Mouse (Mus musculus) gastrocnemius, postnatal 10 days (tissue): ENCODE measurements around the gene Sardh. TPM values are rescaled to one million over a fixed set of nuclear protein-coding genes. Genes with fewer than 3 reads are reported as not detected.

Experiments used
- DNase-seq: peaks from one replicate; pipeline ENCODE4 v3.0.0; 2021; ENCODE audit warnings: mixed read lengths
- long read RNA-seq, 2 experiments: library from polyadenylated mRNA; stranded (forward); transcript quantifications; one replicate each; pipeline ENCODE4 v2.0.0; 2021
- total RNA-seq, 2 experiments: library from RNA; stranded (reverse); gene quantifications; 2 replicates each; pipeline ENCODE4 v1.2.3; 2021

Sardh gene
- total RNA-seq = 1 to 10 TPM; 5.2 to 7.8 TPM
- long read RNA-seq, experiment 1, full-length matches to known transcripts = 2 of 6 reads
- long read RNA-seq, experiment 1, partial matches to known transcripts = 1 of 6 reads
- long read RNA-seq, experiment 1, other reads (novel, unspliced or antisense) = 3 of 6 reads
- long read RNA-seq, experiment 2, full-length matches to known transcripts = 6 of 9 reads
- long read RNA-seq, experiment 2, partial matches to known transcripts = 1 of 9 reads
- long read RNA-seq, experiment 2, other reads (novel, unspliced or antisense) = 2 of 9 reads

GRCm38 (mm10) chr2:27248211-27248610, at the start of gene Sardh:
Gene Sardh, minus strand, starts transcription at chr2:27248337.
- no peak for DNase-seq

- DNase-seq = no peak
Measured at GRCm38 (mm10) chr2:27296656-27297406, 48.7 kb upstream of the Sardh start.

DNA sequence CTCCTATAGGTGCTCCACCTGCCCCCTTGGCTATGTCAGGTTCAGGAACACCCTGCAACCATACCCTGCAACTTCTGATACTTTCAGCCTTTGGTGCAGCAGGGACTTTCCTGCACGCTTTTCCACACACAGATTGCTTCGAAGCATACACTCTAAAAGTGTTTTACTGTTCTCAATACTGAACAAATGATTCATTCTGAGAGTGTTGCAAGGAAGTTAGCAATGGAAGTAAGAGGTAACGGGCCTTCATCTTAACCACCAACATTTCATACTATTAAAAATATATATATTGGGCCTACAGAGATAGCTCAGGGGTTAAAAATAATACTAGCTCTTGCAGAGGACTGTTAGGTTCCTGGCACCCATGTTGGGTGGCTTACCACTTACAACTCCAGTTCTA, 46.6 kb upstream of the Sardh start:
- DNase-seq = no peak

DNA sequence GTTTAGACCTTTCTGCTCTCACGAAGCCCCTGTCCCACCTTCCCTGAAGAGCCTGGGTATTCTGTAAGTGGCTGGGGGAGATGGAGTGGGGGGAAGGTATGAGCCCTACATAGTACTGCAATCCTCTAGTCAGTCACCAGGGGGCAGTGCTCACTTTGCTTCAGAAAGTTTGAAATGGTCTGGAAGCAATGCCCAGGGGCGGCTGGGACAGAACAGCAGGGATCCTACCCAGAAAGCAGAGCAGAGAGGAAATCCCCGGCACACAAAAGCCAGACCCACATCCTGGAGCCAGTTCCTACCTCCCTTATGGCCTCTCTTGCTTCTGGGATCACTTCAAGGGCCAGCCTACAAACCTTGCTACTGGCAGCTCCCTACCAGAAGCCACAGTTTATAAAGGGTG, 40.9 kb upstream of the Sardh start:
- peak; percentile 87 for DNase-seq

- DNase-seq = no peak
Measured at GRCm38 (mm10) chr2:27286971-27287710, 39.0 kb upstream of the Sardh start.

DNA sequence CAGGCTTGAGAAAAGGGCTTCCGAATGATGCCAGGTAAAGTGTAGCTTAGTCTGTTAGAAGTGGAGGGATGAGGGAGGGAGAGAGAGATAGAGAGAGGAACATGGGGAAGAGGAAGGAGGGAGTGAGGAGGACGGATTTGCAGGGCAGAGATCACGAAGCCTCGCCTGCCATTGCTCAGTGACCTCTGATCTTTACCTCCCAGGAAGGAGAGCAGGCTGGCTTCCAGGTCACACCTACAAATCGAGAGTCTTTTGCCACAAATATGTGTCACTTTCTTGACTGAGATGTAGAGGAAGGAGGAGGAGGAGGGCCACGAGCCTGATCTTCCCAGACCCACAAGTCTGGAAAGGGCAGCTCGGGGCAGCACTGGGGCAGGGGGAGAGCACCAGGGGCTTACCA, 36.3 kb upstream of the Sardh start:
- no peak for DNase-seq

GRCm38 (mm10) chr2:27281771-27282170, 33.6 kb upstream of the Sardh start:
- DNase-seq = no peak

- peak; percentile 78 for DNase-seq
Measured at GRCm38 (mm10) chr2:27280920-27281611, 32.9 kb upstream of the Sardh start.

- DNase-seq = no peak
Measured at GRCm38 (mm10) chr2:27278859-27279258, 30.7 kb upstream of the Sardh start.

DNA sequence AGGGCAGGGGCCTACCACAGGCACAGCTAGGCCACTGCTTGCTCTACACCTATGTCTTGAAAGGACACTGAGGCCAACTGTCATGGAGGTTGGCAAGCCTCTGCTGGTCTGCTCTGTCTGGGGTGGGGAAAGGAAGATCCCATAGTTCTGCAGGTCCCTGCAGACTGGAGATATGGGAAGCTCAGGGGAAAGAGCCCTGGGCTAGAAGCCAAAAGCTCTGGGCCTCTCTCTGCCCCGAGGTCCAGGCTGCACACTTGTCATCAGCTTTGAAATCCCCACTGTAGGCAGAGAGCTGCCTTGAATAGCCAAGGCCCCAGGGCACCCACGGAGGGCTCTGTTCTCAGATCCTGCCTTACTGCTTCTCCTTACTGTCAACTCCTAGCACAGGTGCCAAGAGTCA, 20.2 kb upstream of the Sardh start:
- DNase-seq = no peak

DNA sequence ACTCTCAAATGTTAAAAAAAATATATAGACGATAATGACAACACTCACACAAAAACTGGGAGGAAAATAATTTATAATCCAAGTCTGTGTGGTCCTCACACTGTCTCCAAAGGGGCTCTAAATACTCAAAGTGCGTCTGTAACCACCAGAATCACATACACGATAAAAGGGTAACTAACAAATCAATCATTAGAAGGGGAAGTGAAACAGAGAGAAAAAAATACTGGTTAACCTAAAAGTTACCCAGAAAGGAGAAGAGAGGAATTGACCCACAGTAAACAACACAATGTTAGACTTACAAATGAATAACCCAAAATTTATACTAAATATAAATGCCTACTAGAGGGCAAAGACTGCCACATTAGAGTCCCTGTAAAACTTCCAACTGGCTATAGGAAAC, 17.7 kb upstream of the Sardh start:
- no peak for DNase-seq

- DNase-seq = no peak
Measured at GRCm38 (mm10) chr2:27262984-27263383, 14.8 kb upstream of the Sardh start.

- DNase-seq = no peak
Measured at GRCm38 (mm10) chr2:27251434-27251833, 3.3 kb upstream of the Sardh start.

DNA sequence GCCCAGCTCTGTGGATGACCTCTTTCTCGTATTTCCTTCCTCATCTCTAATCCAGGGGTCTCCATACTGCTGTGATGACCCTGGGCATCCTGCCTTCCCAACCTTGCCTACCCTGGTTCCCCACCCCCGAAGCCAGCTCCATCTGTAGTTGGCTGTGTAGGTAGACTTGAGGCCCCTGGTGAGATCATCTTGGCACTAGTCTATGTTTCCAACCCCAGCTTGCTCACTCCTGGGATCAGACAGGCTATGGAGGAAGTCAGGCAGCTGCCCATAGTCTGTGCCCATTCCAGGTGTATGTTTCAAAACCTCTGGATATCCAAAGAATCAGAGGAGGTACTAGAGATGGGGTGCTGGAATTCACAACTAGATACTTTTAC, 662 bp downstream of the Sardh start:
- DNase-seq = no peak

- peak; percentile 89 for DNase-seq
Measured at GRCm38 (mm10) chr2:27246712-27247486, 1.2 kb downstream of the Sardh start.

DNA sequence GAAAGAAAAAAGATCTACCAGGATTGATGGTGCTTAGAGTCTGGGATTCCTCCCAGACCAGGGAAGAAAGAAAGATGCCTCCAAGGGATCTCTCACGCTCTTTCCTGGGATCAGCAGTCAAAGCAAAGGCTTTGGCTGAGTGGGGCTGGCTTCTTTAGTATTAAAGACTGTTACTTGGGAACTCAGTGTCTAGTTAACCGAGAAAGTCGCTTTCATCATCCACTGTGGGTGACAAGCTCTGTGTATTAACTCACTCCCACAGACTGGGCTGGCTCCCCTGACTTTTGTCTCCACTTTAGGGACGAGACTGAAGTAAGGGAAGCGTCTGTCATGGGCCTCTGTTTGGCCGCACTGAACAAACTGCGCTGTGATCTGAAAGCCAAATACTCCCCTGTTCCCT, 2.2 kb downstream of the Sardh start:
- no peak for DNase-seq

DNA sequence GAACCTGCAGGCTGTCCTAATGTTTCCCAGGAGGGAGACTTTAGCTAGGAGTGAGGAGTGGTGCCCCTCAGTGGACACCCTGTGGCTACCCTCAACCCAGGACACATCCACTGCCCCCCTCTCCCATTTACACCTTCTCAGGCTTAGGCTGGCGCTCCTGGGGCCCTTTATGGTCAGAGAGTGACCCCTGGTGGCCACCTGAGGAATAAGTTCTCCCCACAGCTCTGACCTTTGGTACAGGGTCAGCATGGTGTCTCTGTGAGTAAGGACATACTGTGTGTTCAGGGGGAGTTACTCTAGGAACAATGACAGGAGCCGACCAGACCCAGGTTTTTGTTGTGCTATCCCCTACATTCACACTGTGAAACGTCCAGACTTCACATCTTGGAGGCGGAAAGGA, 10.8 kb downstream of the Sardh start:
- peak; percentile 80 for DNase-seq

GRCm38 (mm10) chr2:27235729-27236128, 12.4 kb downstream of the Sardh start:
- peak; percentile 81 for DNase-seq

DNA sequence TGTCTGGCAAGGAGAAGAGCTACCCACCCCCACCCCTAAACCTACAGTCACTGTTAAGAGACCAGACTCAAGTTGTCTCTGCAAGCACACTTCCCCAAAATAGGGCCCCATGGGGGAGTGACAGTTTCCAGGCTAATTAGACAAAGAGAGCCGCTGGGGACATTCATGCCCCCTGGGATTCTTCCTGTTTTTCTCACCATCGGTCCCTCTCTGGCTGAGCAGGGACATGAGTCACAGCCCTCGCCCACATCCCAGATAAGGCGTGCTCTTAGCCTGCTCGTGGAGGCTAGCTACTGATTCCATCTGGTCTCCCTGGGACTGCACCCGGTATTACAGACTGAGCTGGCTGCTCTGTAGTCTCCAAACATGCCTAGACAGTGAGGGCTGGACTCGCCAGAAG, 15.8 kb downstream of the Sardh start:
- DNase-seq = no peak

DNA sequence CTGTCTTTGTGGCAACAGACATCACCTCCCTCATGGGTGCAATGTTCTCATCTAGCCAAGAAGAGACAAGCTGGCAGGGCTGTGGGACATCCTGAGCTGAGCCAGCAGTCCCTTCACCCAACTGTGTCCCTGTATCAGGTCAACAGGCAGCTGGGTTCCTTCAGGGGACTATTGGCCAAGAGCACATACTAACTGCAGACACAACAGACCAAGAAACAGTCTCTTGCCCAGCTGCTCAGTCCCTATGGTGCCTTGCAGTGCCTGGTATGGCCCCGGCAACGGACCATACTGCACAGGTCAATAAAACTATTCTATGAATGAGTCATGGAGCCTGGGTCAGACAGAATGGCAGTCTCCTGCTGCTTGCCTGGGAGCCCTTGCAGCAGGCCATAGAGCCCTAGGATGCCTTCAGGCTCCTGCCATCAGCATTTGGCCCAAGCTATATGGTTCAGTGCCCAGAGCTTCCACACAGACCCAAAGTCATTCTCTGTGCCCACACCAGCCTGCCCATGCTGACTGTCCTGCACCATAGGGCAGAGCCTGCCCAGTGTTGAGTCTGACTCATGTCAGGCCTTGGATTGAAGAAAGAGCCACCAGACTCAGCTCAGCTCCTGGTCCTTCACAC, 18.5 kb downstream of the Sardh start:
- no peak for DNase-seq

DNA sequence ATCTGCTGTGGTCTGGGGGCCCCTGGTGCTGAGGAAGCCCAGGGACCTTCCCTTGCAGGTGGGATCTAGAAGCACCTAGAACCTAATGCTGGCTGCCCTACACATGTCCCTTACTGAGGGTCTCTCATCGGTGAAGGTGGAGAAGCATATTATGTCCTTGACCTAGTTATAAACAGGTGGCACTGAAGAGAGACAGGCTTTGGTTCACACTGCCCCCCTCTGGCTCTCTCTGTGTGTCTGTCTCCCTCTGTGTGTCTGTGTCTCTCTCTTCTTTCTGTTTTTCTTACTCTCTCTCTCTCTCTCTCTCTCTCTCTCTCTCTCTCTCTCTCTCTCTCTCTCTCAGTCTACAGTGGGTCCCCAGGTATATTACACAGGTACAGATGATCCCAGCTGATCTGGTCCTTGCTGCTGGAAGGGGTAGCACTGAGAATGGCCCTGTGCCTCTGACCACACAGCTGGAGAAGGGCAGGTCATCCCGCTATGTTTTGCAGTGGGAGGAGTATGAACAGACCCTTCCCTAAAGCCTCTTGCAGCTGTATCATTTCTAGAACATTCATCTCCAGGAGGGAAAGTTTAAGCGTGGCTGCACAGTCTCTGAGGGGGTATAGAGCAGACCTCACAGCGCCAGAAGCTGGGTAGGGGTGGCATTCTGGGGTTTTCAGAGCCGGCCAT, 19.2 kb downstream of the Sardh start:
- DNase-seq = no peak
